Mouse (Mus musculus) testis, adult 2 months (tissue): Measurements from ENCODE around the gene Ubc. TPM values are rescaled to one million over a fixed set of nuclear protein-coding genes. Genes with fewer than 3 reads are reported as not detected.

ENCODE experiments used
- H3K27ac ChIP-seq: fragments of 200-500 bp; 2 replicates; pipeline ENCODE4 v1.5.1; 2012; ENCODE audit warnings: low read depth, low read length; ENCODE audit not compliant: control insufficient read depth, insufficient read depth
- H3K27me3 ChIP-seq: fragments of 200-500 bp; 2 replicates; pipeline ENCODE4 v1.6.1; 2012; ENCODE audit warnings: mild to moderate bottlenecking, low read length, moderate library complexity; ENCODE audit not compliant: control insufficient read depth, insufficient read depth
- H3K36me3 ChIP-seq: fragments of 200-500 bp; 2 replicates; pipeline ENCODE4 v1.6.1; 2012; ENCODE audit warnings: mild to moderate bottlenecking, low read length; ENCODE audit not compliant: control insufficient read depth, insufficient read depth
- H3K4me1 ChIP-seq: fragments of 200-500 bp; 2 replicates; pipeline ENCODE4 v1.6.1; 2012; ENCODE audit warnings: low read length; ENCODE audit not compliant: control insufficient read depth, insufficient read depth
- H3K4me3 ChIP-seq: fragments of 200-500 bp; 2 replicates; pipeline ENCODE4 v1.5.1; 2012; ENCODE audit warnings: low read depth, mild to moderate bottlenecking, low read length, moderate library complexity, mixed read lengths; ENCODE audit not compliant: control insufficient read depth
- CTCF ChIP-seq: fragments of 200-500 bp; IDR thresholded peaks from 2 replicates; pipeline ENCODE4 v1.5.1; 2012; ENCODE audit warnings: low read depth, mild to moderate bottlenecking, inconsistent platforms, low read length, moderate library complexity; ENCODE audit not compliant: control insufficient read depth, insufficient read depth, insufficient replicate concordance
- POLR2A ChIP-seq: fragments of 200-500 bp; IDR thresholded peaks from 2 replicates; pipeline ENCODE4 v1.6.1; 2012; ENCODE audit warnings: low read depth, mild to moderate bottlenecking, inconsistent platforms, low read length, moderate library complexity; ENCODE audit not compliant: control insufficient read depth
- polyA plus RNA-seq: library from polyadenylated mRNA; depleted of rRNA; stranded (reverse); fragments of >200 nt; gene quantifications from 2 replicates; pipeline ENCODE4 v1.2.3, GENCODE M21; 2012

Gene Ubc
- polyA plus RNA-seq, 1 experiment = 1,188 TPM

DNA sequence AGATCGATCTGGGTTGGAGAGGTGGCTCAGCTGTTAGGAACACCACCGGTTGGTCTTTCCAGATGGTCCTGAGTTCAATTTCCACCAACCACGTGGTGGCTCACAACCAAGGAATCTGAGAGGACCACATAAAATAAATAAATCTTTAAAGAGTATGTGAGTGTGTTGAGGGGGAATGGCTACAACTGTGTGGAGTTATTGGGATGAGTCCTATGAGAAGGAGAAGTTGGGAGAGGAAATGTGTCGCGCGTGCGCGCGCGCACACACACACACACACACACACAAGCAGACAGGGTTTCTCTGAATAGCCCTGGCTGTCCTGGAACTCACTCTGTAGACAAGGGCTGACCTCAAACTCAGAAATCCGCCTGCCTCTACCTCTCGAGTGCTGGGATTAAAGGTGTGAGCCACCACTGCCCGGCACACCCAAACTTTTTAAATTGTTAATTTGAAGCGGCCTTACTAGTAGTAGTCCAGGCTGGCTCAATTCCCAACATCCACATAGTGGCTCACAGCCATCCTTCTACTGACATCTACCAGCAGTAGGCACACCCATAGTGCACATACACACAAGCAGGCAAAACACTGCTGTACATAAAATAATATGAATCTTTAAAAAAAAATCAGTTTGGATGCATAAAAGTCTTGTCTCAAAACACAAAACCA lies 18.0 kb upstream of the Ubc start:
- H3K4me3 ChIP-seq = no peak overlapping the region
- H3K27ac ChIP-seq = no peak overlapping the region
- no peak for TF ChIP-seq CTCF
- TF ChIP-seq POLR2A = no peak
- 0 out of 2 replicates have a peak, but pooled peaks cover 2% of the 10 kb centered on the region for H3K27me3 ChIP-seq
- no peaks in the 10 kb centered on the region for H3K36me3 ChIP-seq
- H3K4me1 ChIP-seq = peaks cover 31% of the 10 kb centered on the region

DNA sequence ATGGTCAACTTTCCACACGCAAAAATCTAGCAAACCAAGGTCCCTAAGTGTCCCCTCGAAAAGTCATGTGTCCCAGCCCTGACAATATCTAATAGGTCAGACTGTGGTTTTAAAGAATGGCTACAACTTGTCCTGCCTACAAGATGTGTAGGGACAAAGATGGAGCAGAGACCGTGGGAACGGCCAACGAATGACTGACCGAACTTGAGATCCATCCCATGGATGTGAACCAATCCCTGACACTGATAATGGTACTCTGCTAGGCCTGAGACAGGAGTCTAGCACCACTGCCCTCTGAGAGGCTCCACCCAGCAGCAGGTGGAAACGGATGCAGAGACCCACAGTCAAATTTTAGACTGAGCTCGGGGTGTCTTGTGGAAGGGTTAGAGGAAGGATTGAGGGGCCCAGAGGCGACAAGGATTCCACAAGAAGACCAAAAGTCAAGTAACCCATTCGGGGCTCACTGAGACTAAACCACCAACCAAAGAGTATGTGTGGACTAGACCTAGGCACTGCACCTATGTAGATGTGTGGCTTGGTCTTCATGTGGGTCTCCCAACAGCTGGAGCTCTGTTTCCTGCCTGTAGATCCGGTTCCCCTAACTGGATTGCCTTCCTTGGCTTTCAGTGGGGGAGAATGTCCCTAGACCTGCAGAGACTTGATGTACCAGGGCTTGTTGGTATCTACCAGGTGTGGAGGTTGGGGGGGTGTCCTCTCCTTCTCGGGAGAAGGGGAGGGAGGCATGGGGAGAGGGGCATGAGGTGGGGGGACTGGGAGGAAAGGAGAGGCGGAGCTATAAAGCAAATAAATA lies 17.2 kb upstream of the Ubc start:
- Histone ChIP-seq H3K4me1 (peaks cover 36% of the 10 kb centered on the region), H3K27ac (no peak overlapping the region), H3K36me3 (no peaks in the 10 kb centered on the region), H3K4me3 (no peak overlapping the region), H3K27me3 (peaks cover 2% of the 10 kb centered on the region; the same call in 1 of the 2 replicates)
- TF ChIP-seq POLR2A = no peak
- no peak for TF ChIP-seq CTCF

DNA sequence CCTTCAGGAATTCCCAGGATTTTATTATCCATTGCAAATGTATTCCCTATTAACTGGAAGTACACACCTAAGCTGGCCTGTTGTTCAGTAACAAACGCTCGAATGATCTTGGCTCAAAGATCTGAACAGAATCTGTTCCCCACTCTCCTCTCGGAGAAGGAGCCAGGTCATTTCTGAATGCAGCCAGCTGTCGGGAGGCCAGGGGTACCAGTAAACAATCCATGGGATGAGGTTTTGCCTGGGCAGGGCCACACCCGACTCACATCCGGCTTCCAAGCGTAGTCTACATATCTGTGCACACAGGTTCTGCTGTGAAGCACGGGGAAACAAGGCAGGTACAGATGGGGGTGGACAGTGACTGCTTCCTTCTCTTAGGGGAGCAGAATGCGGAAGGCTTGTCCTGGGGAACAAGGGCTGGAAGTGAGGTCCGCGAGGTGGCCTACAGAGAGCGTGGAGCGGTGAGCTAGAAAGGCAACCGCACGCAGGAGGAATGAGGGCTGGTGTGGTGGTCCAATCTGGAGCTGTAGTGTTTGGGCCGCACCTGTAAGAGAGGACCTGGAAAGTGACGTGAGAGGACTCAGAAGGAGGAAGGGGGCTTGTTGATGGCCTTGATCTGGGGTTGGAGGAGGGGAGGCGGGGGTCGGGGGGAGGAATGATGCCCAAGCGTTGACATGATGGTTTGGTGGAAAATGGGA lies 16.5 kb upstream of the Ubc start:
- TF ChIP-seq CTCF (no peak), POLR2A (no peak)
- Histone ChIP-seq H3K36me3 (no peaks in the 10 kb centered on the region), H3K4me3 (peak overlapping the region; percentile 47), H3K4me1 (peaks cover 38% of the 10 kb centered on the region), H3K27ac (peak overlapping the region; percentile 51), H3K27me3 (peaks cover 2% of the 10 kb centered on the region; the same call in 1 of the 2 replicates)

DNA sequence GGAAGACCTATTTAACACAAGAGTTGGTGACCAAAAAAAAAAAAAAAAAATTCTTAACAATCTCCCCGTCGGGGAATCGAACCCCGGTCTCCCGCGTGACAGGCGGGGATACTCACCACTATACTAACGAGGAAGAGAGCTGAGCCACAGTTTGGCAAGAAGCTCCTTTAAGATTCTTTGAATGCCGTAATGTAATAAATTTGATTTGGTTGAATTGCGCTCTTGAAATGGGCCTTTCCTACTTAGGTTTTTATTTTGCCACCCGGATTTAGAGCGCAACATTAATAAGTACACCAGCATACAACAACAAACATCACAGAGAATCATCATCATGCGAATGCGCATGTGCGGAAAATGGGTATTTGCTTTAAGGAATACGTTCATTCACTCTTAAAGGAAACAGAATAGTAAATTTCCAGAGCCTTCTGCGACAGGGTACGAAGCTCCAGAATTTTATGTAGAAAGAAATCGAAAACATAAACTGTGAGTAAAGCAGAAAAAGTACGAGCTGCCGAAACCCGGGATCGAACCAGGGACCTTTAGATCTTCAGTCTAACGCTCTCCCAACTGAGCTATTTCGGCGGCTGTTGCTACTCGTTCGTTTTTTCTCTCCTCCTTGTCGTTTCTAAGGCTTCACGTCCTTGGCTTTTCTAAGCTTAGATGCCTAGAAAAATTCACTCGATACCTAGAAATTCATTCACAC lies 15.7 kb upstream of the Ubc start:
- Histone ChIP-seq H3K36me3 (no peaks in the 10 kb centered on the region), H3K4me1 (peaks cover 38% of the 10 kb centered on the region), H3K4me3 (peak overlapping the region; percentile 63), H3K27ac (peak overlapping the region; percentile 51), H3K27me3 (peaks cover 2% of the 10 kb centered on the region; the same call in 1 of the 2 replicates)
- TF ChIP-seq CTCF (no peak), POLR2A (no peak)

DNA sequence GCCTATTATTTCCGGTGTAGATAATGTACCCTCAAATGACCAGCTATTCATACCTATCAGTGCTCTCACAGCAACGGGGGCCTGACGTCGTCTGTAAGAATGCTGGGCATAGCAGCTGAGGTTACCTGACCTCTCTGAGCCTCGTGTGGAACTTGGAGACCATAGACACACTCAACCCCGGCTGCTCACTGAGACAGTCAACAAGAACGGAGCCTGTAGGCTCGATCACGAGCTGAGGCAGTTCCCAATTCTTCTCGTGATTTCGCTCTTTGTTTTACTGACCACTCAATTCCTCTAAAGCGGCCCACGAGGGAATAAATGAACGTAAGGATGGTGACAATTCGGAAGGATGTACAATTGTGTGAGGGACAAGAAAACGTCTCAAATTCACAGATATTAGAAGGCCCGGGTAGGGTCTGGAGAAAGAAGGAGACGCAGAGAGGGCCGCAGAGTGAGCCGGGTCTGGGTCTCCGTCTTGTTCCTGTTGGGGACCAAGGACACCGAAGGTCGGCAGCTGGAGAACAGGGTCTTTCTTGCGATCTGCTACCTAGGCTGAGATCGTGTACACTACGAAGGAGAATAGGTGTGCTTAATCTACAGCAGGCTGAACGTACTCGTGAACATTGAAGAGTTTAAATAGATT lies 15.0 kb upstream of the Ubc start:
- H3K27ac ChIP-seq = peak overlapping the region; percentile 9; the same call in 1 of the 2 replicates
- peaks cover 2% of the 10 kb centered on the region; the same call in 1 of the 2 replicates for H3K27me3 ChIP-seq
- H3K36me3 ChIP-seq = no peaks in the 10 kb centered on the region
- TF ChIP-seq CTCF = no peak
- H3K4me1 ChIP-seq = peaks cover 37% of the 10 kb centered on the region
- peak overlapping the region; percentile 63 for H3K4me3 ChIP-seq

- H3K4me1 ChIP-seq = peaks cover 33% of the 10 kb centered on the region
- H3K36me3 ChIP-seq = no peaks in the 10 kb centered on the region
- H3K4me3 ChIP-seq = peak overlapping the region; percentile 63
- H3K27me3 ChIP-seq = peaks cover 2% of the 10 kb centered on the region; the same call in 1 of the 2 replicates
- no peak for TF ChIP-seq CTCF
- no peak for TF ChIP-seq POLR2A
- H3K27ac ChIP-seq = peak overlapping the region; percentile 9; the same call in 1 of the 2 replicates
Observed at GRCm38 (mm10) chr5:125404536-125404902, 14.5 kb upstream of the Ubc start.
